Mouse (Mus musculus) thymus, adult 2 months (tissue): ENCODE measurements at regions not wholly inside any gene's neighbourhood (a gene's known extent, or its start where the extent isn't known, plus 50 kb on each side); places are given as distances from the start of the nearest gene placed in this dataset.
"Not testable (repeated sequence)": the region's sequence is repeated elsewhere in the genome, so short reads cannot be mapped to it uniquely, and the experiment has no call there.

Experiments
- DNase-seq: peaks from one replicate; pipeline ENCODE4 v3.0.0; 2021
- H3K27ac ChIP-seq: fragments of 200-500 bp; 2 replicates; pipeline ENCODE4 v1.5.1; 2012; ENCODE audit warnings: low read length, control low read depth; ENCODE audit not compliant: control insufficient read depth, insufficient read depth
- H3K27me3 ChIP-seq: fragments of 200-500 bp; 2 replicates; pipeline ENCODE4 v1.6.1; 2012; ENCODE audit warnings: mild to moderate bottlenecking, low read length, moderate library complexity, mixed read lengths; ENCODE audit not compliant: control insufficient read depth, insufficient read depth
- H3K36me3 ChIP-seq: fragments of 200-500 bp; 2 replicates; pipeline ENCODE4 v1.6.1; 2012; ENCODE audit warnings: mild to moderate bottlenecking, low read length, moderate library complexity; ENCODE audit not compliant: control insufficient read depth, insufficient read depth
- H3K4me1 ChIP-seq: fragments of 200-500 bp; replicated peaks from 2 replicates; pipeline ENCODE4 v1.6.1; 2012; ENCODE audit warnings: low read length; ENCODE audit not compliant: control insufficient read depth, insufficient read depth
- H3K4me3 ChIP-seq: fragments of 200-500 bp; 2 replicates; pipeline ENCODE4 v1.5.1; 2012; ENCODE audit warnings: mild to moderate bottlenecking, low read length, control low read depth, moderate library complexity; ENCODE audit not compliant: control insufficient read depth, insufficient read depth
- CTCF ChIP-seq: fragments of 200-500 bp; IDR thresholded peaks from 2 replicates; pipeline ENCODE4 v1.5.1; 2012; ENCODE audit warnings: mild to moderate bottlenecking, control low read depth, low read length, moderate library complexity, borderline replicate concordance; ENCODE audit not compliant: control insufficient read depth, poor library complexity, insufficient read depth; ENCODE audit errors: extremely low read depth
- POLR2A ChIP-seq: fragments of 200-500 bp; IDR thresholded peaks from 2 replicates; pipeline ENCODE4 v1.6.1; 2012; ENCODE audit warnings: mild to moderate bottlenecking, low read length, control low read depth, moderate library complexity; ENCODE audit not compliant: control insufficient read depth, poor library complexity, insufficient read depth; ENCODE audit errors: extremely low read depth
- WGBS: fragments of 180-500 bp; shearing (Covaris S2); methylation state at CpG from one replicate; pipeline ENCODE4 v1.1.7; 2018; 5-methylcytosine and 5-hydroxymethylcytosine counted together

GRCm38 (mm10) chr9:43857988-43858387 lies 114.2 kb downstream of the Nectin1 start:
- WGBS, result 8% methylated on average over 2 of the region's 2 CpGs
- Histone ChIP-seq H3K4me1 (no peaks in the 10 kb centered on the region), H3K36me3 (no peaks in the 10 kb centered on the region), H3K27ac (no peak overlapping the region), H3K27me3 (no peaks in the 10 kb centered on the region), H3K4me3 (no peak overlapping the region)
- DNase-seq, result no peak
- no peak for TF ChIP-seq POLR2A
- TF ChIP-seq CTCF, result no peak

GRCm38 (mm10) chr9:43858761-43859160 lies 115.0 kb downstream of the Nectin1 start:
- 54% methylated on average over 6 of the region's 6 CpGs for WGBS
- no peak for TF ChIP-seq CTCF
- TF ChIP-seq POLR2A, result no peak
- Histone ChIP-seq H3K27me3 (peaks cover 3% of the 10 kb centered on the region; the same call in 1 of the 2 replicates), H3K4me3 (no peak overlapping the region), H3K4me1 (no peaks in the 10 kb centered on the region), H3K36me3 (no peaks in the 10 kb centered on the region), H3K27ac (no peak overlapping the region)
- DNase-seq, result no peak

- H3K36me3 ChIP-seq, result no peaks in the 10 kb centered on the region
- H3K27me3 ChIP-seq, result peaks cover 3% of the 10 kb centered on the region
- 95% methylated on average over 2 of the region's 2 CpGs for WGBS
- no peak overlapping the region for H3K4me3 ChIP-seq
- no peaks in the 10 kb centered on the region for H3K4me1 ChIP-seq
- DNase-seq, result no peak
- no peak for TF ChIP-seq CTCF
- no peak for TF ChIP-seq POLR2A
- no peak overlapping the region for H3K27ac ChIP-seq
Observed at GRCm38 (mm10) chr9:43860264-43860663, 116.5 kb downstream of the Nectin1 start.

DNA sequence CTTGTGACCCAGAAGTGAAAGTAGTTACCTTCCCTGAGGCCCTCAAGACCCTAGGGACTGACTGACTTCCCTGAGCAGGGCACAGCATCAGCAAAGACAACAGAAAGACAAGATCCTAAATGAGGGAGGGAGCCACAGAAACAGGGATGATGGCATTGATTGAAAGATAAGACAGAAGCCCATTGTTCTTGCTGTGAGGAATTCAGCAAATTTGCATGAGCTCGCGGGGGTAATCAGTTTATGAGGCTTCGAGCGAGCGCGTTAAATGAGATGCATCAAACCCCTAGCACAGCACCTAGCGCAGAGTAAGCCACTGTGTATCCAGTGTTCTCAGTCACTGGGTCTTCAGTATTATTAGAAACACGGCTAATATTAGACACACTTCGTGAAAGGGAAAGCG lies 117.6 kb downstream of the Nectin1 start:
- TF ChIP-seq CTCF, result no peak
- TF ChIP-seq POLR2A, result no peak
- H3K4me1 ChIP-seq, result no peaks in the 10 kb centered on the region
- H3K4me3 ChIP-seq, result no peak overlapping the region
- no peak overlapping the region for H3K27ac ChIP-seq
- DNase-seq, result no peak
- 75% methylated on average over 10 of the region's 10 CpGs for WGBS
- H3K27me3 ChIP-seq, result peaks cover 3% of the 10 kb centered on the region
- no peaks in the 10 kb centered on the region for H3K36me3 ChIP-seq

DNA sequence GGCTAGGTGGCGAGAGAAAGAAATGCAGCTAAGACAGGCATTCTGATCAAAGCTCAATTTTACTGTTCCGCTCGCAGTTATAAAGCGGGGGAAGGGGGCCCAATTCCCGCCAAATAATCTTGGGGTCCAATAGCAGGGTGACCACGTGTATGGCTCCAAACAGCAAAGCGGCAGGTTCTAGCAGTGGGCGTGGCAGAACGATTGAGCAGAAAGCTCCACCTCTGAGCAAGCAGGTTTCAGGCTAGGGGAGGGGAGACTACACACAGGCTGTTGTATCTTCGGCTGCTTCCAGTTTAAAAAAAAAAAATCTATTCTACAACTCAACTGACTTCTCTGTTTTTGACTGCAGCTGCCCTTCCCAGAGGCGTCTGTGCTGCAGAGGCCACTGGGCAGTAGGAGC lies 118.2 kb downstream of the Nectin1 start:
- H3K36me3 ChIP-seq, DNase-seq, H3K27ac ChIP-seq, H3K27me3 ChIP-seq, H3K4me3 ChIP-seq, H3K4me1 ChIP-seq: not testable (repeated sequence)
- WGBS, result 30% methylated on average over 11 of the region's 11 CpGs

DNA sequence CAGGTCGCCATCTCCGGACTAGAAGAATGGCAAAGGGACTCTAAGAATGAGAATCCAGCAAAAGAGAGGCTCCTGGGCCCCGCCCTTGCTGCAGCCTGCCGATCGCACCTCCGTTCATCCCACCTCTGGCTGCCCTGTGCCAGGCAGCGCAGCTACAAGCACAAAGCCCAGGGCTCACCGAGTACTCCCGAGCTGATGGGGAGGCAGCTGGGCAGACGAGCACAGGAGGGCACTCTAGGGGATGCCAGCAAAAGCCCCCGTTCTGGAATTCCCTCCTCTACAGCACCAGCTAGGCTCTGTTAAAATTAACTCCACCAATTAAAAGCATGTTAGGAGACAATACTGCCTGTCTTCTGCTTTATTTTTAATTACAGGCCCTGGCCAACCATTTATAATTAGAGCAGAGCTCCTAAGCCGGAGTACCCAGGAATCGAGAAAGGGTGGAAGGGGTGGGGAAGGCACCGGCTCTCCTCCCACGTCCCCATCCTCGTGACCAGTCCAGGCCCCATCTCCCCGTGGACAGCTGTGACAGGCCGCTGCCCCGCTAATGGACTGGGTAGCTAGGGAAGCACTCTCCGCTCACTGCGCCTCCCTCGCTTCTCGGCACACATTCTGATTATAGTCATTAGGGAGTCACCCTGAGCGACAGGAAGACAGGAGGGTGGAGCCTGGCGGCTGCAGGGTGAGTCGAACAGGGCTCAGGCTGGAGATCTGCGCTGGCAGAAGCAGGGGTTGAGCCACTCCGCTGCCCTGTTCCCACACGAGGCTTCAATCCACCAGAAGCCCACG lies 120.0 kb downstream of the Nectin1 start:
- no peaks in the 10 kb centered on the region for H3K36me3 ChIP-seq
- no peak for DNase-seq
- no peaks in the 10 kb centered on the region for H3K4me1 ChIP-seq
- peaks cover 3% of the 10 kb centered on the region for H3K27me3 ChIP-seq
- TF ChIP-seq CTCF (no peak), POLR2A (no peak)
- no peak overlapping the region for H3K4me3 ChIP-seq
- WGBS, result 13% methylated on average over 30 of the region's 30 CpGs
- no peak overlapping the region for H3K27ac ChIP-seq

DNA sequence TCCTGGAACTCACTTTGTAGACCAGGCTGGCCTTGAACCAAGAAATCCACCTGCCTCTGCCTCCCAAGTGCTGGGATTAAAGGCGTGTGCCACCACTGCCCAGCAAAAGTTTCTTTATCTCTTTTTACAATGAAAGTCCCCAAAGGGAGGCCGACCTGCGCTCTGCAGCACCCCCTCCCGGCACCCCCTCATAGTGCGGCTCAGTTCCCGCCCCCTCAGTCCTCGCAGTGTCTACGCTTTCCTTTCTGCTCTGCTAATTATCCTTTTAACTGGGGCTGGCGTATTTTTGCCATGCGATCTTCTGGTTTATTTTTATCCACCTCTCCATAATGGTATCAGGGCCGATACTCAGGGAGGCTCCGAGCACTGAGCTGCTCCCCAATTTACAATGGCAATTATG lies 123.0 kb downstream of the Nectin1 start:
- no peak for TF ChIP-seq CTCF
- H3K27ac ChIP-seq, result no peak overlapping the region
- H3K4me3 ChIP-seq, result no peak overlapping the region
- H3K36me3 ChIP-seq, result no peaks in the 10 kb centered on the region
- peaks cover 3% of the 10 kb centered on the region for H3K27me3 ChIP-seq
- DNase-seq, result no peak
- H3K4me1 ChIP-seq, result no peaks in the 10 kb centered on the region
- 90% methylated on average over 12 of the region's 12 CpGs for WGBS
